Mouse (Mus musculus) frontal cortex, postnatal 36 days (tissue): Measurements from ENCODE around the gene Aftph.

Experiments
- DNase-seq, 2 experiments: peaks; one replicate each; pipeline ENCODE4 v3.0.0; 2022; ENCODE audit warnings: low spot score in 2 of 2

Gene Aftph

DNA sequence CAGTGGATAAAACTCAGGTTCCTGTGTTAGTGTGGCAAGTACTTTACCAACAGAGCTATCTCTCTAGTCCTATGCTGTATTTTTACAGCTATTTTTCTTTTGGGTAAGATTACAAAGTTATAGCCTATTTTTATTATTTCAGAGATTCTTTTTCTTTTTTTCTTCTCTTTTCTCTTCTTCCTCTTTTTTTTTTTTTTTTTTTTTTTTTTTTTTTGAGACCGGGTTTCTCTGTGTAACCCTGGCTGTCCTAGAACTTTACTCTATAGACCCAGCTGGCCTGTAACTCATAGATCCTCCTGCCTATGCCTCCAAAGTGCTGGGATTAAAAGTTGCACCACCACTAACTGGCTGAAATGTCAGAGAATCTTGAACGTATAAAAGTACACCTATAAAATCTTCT is 13.3 kb downstream of the Aftph start:
- DNase-seq: no peak

- DNase-seq: no peak
Measured at GRCm38 (mm10) chr11:20723572-20723971, 17.8 kb downstream of the Aftph start.

DNA sequence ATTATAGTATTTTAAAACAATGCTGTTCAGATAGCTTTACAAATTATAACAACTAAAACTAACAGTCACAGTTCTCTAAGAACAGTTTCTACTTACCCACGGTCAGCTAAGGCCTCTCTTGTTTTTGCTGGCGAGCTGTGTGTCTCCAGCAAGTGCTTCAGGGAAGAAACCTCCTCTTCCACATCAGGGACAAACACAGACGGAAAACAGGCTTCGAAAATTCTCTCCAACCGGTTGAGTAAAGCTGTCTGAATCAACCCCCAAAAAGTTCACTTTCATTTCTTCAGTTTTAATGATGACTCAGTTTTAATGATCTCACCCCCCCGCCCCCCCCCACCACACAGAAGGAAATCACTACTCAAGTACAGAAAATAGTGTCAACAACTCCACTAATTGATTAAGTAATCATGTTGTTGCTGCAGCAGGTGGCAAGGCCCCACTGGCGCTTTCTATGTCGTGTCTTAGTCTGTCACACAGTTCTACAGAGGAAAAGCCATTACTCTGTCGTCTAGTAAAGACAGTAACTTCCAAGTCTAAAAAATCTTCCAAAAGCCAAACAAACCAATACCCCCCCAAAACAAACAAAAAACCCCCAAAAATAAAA is 29.2 kb downstream of the Aftph start:
- DNase-seq: no peak

DNA sequence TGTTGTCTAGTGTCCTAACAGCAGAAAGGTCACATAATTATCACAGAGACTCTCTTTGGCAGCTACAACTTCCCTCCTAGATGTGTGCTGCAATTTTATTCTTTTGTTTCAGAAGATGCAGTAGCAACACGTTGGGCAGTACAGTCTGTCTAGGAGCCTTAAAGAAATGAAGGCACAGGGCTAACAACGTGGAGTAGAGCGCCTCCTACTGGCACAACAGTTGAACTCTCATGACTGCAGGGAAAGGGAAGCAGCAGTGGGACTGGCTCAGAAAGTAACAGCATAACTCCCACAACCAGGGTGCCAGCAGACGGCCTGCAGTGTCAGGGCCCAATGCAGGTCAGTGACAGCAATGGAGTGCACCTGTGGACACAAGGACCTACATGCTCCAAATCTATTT is 50.4 kb downstream of the Aftph start:
- peak; percentile 51 to 68 for DNase-seq

DNA sequence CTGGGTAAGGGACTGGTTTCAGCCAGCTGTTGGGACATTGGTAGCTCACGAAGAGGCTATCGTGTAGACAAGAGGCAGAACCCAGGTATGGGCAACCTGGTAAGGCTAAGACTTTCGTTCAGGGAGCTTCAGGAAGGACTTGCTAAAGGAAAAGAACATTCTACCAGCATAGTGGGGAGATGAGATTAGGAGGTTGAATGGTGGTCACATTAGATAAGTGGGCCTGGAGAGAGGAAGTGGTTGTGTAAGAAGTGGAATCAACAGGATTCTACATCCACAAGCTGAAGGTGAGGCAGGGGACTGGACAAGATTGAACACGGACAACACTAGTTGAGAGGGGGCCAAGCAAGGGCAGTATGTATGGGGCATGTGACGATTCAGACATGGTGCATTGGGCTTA is 59.7 kb downstream of the Aftph start:
- DNase-seq: no peak

- DNase-seq: no peak
Measured at GRCm38 (mm10) chr11:20680781-20681180, 60.6 kb downstream of the Aftph start.

DNA sequence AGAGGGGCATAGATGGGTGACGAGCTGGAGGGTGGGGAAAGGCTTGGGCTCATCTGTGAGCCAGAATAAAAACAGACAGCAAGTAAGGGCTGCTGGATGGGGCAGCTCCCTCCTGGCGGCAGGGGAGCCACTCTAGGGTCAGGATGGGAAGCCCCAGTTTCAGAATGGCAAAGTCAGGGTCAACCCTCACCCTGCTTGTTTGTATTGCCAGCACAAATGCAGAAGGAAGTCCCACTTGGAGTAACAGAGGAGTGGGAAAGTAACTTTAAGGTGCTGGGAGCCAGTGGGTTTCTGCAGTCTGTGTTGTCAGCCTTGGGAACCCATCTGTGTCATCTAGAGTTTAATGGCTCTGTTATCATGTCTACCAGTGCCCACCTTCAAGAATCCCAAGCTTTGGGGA is 62.0 kb downstream of the Aftph start:
- no peak for DNase-seq

- no peak for DNase-seq
Measured at GRCm38 (mm10) chr11:20672513-20672912, 68.9 kb downstream of the Aftph start.

- no peak for DNase-seq
Measured at GRCm38 (mm10) chr11:20671789-20672392, 69.5 kb downstream of the Aftph start.

- no peak for DNase-seq
Measured at GRCm38 (mm10) chr11:20664878-20665277, 76.5 kb downstream of the Aftph start.

- DNase-seq: no peak
Measured at GRCm38 (mm10) chr11:20663580-20664198, 77.7 kb downstream of the Aftph start.

- DNase-seq: no peak
Measured at GRCm38 (mm10) chr11:20662811-20663210, 78.6 kb downstream of the Aftph start.

DNA sequence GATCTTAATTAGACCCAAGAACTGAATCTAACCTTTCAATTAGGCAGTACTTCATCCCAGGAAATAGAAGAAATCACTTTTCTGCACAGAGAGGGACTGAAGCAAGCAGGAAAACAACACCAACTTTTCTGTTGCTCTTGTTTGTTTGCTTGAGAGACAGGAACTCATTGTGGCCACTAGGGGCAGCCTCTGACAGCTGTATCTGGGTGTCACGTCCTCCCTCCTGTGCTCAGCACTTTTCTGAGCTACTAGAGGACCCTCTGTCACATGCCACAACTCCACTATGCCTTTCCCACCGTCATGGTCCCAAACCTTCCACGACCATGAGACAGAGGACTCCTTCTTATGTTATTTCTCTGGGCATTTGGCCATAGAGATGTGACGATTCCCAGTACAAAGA is 79.7 kb downstream of the Aftph start:
- DNase-seq: no peak

DNA sequence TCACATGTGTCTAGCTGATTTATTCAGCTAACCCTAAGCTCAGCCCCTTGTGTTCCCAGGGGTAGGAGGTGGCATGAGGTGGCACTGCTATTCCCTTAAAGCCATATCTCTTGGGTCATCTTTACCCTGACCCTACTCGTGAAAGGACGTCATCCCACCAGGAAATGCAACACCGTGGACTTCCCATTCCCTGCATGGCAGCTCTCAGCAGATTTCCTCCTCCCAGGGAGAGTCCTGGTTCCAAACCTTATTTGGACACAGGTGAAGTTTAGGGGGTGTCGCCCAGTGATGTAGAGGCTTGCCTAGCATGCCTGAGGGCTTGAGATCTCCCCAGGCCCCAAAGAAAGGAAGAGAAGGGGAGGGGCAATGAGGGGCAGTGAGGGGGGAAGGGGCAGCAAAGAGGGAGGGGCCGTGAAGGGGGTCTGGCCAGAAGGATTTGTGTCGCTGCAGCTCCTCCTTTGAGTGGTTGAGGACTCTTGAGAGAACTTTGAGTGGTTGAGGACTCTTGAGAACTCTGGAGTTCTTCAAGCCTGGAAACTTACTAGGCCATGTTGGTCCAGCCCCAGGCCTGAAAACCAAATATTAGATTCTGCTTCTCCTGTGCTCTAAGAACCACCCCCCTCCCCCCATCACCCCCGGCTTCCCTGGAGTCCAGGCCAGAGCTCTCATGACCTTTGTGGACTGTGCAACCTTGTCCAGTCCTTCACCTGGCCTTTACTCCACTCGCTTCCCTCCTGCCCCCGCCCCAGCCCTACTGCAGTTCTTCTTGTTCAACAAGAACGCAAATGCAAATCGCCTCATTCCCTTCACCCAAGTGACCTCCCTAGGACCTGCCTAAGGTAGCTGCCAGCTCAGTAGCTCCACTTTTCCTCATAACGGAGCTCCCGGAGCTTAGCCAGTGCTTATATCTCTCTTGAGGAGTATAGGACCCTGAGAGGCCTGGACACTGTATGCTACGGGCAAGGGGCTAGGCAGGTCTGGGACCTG is 81.0 kb downstream of the Aftph start:
- no peak for DNase-seq

DNA sequence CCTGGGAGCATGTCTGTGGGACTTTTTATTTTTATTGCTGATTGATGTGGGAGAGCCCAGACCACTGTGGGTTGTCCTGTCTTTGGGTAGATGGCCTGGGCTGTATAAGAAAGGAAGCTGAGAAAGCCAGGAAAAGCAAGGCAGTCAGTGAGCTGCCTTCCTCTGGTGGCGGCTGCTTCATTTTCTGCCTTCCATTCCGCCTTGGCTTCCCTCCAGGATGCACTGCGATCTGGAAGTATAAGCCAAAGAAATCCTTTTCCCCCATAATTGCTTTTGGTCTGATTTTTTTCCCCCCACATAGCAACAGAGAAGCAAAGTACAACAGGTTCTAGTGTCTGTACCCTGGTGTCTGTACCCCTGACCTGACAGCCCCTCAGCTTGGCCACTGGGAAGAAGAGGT is 82.3 kb downstream of the Aftph start:
- DNase-seq: no peak

DNA sequence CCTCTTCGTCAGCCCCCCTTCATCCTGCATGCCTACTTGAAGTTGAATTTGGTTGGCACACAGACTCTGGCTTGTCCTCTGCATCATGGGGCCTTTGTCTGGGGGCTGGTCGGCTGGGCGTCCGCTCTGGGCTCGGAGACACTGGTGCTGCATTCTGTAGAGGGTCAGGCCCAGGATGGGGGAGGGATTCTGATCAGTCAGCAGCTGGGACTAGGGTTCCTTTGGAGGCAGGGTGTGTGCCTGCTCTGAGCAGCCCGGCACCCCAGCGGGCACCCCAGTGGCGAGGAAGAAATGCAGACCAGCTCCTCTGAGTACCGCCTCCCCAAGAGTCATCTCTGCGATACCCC is 84.7 kb downstream of the Aftph start:
- no peak for DNase-seq

DNA sequence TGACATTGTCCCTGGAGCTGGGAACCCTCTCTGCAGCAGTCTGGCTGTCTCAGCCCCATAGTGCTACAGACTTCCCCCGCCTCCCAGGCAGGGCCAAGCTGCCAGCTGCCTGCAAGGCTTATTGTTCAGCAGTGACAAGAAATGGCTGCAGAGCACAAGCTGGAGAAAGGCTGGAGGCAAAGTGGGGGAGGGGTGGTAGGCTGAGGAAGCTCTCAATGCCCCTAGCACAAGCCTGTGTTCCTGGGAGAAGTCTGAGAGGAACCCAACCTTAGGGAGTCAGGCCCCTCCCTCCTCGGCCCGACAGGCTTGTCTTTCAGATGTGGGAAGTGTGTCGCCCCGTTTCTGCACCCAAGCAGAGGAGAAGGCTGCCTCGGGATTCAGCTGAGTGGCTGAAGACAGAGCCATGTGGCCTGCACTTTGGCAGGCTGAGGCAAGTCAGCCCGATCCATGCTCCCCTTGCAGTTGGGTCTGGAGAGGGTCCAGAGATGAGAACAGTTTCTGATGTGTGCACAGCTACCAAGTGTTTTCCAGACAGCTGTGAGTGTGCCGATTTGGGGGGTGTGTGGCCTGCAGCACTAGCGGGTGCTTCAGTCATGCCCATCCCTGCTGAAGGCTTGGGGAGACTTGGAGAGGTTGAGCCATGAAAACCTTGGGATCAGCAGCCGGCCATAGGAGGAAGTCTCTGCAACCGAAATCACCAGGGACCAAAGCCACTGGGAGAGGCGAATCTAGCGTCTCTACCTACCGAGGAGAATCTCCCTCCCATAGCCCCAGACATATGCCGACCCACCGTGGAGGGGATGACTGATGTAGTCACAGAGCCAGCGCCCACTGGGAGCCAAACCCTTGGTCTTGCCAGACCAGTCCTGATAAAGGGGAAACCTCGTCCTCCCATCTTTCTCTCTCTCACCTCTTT is 85.3 kb downstream of the Aftph start:
- DNase-seq: peak; percentile 67 to 71

DNA sequence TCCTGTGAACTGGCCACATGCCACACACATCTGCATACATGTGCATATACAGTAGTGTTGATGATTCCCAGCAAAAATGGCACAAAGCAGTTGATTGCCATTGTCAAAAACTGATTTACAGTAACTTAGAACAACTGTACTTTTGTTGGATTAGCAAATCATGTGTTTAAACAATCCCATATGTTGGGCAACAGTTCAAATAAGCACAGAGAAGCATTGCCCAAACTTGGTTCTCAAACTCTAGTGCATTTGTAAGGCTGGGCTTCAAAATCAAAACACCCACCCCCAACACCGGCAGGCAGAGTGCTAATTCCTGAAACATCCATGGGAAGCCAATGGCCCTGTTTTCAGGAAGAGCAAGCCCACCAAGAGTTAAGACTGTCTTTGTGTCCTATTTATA is 90.2 kb downstream of the Aftph start:
- no peak for DNase-seq

- DNase-seq: no peak
Measured at GRCm38 (mm10) chr11:20650006-20650639, 91.3 kb downstream of the Aftph start.

DNA sequence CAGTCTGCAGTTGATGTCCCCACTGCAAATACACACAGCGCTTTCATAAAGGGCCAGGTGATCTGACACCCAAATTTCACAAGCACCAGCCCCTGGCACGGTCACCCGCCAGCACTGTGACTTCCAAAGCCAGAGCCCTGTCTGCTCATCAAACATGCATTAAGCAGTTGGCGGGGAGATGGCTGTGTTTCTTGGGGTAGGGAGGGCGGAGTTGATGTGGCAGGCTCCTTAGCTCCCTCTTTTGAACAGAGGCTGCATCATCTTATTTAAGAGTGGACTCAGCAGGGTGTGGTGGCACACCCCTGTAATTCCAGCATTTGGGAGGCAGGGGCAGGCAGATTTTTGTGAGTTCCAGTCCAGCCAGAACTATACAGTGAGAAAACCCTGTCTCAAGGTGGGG is 91.9 kb downstream of the Aftph start:
- no peak for DNase-seq
